Mouse (Mus musculus) frontal cortex, postnatal 10 days (tissue): ENCODE measurements around the gene Brd7.

ENCODE experiments used
- DNase-seq, 2 experiments: peaks; one replicate each; pipeline ENCODE4 v3.0.0; 2022; ENCODE audit warnings: low spot score in 2 of 2, mixed read lengths in 1 of 2

Gene Brd7

GRCm38 (mm10) chr8:88284738-88285137 lies 77.3 kb downstream of the Brd7 start:
- no peak for DNase-seq

DNA sequence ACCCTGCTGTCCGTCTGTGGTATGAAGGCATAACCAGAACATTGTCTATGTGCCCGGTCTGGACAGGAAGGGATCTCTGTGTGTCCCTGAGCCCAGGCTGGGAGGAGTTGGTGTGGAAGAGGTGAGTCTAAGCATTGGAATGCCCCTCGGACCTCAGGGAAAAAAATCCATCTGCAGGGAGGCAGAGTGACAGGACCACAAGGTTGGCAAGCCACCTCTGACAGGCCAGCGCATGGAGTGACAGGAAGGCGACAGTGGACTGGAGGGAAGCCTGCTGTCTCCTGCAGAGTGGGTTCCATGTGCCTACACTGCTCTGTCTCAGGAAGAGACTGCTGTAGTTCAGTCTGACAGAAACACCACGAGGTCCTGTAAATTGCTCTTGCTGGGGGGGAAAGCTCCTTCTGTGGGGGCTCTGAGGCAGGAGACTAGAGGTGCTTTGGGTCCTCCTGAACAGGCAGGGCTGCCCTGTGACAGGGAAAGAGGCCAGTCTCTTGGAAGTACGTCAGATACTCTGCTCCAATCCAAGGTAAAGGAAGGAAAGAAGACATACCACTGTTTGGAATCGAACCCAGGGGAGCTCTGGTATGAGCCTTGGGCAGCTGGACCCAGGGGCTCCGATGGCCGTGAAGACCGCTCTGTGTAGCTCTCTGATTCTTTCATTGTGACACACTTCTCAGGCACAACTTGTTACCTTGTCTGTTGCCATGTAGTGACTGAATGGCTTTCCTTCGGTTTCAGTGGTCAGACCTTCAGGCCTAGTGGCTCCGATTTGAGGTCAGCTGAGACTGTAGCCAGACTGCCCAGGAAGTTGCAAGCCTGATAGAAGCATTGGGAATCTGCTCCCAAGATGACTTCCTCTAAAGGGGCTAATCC lies 78.5 kb downstream of the Brd7 start:
- no peak for DNase-seq

DNA sequence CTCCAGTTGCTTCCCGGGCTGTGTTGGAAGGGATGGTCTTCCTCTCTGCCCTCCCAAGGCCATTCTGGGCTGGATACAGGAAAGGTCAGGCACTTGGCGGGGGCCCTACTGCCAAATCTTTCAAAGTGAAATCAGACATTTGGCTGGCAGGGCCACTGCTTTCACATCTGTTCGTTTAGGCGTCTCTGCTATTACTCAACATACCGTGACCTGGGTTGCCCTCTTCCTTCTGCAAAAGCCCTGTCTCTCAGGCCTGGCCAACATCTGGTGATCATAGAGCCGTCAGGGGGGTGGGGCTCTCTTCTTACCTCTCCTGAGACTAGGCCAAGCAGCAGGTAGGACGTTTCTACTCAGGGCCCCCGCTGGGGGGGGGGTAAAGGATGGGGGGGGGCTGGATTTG lies 79.3 kb downstream of the Brd7 start:
- no peak for DNase-seq
